Mouse (Mus musculus) cerebellum, adult 2 months (tissue): ENCODE measurements around the gene Smchd1.

Experiments used
- CTCF ChIP-seq: fragments of 200-500 bp; IDR thresholded peaks from 2 replicates; pipeline ENCODE4 v1.5.1; 2011; ENCODE audit warnings: low read depth, mild to moderate bottlenecking, control low read depth, low read length, moderate library complexity, borderline replicate concordance; ENCODE audit not compliant: insufficient read depth
- POLR2A ChIP-seq: fragments of 200-500 bp; IDR thresholded peaks from 2 replicates; pipeline ENCODE4 v1.6.1; 2011; ENCODE audit warnings: low read length, control low read depth, borderline replicate concordance; ENCODE audit not compliant: insufficient read depth

GRCm38 (mm10) chr17:71474128-71474527 lies 1.0 kb downstream of the Smchd1 start:
- TF ChIP-seq POLR2A (no peak), CTCF (no peak)
